Comparison of ENCODE assay signal across 9 mouse cellular contexts in the genomic region with DNA sequence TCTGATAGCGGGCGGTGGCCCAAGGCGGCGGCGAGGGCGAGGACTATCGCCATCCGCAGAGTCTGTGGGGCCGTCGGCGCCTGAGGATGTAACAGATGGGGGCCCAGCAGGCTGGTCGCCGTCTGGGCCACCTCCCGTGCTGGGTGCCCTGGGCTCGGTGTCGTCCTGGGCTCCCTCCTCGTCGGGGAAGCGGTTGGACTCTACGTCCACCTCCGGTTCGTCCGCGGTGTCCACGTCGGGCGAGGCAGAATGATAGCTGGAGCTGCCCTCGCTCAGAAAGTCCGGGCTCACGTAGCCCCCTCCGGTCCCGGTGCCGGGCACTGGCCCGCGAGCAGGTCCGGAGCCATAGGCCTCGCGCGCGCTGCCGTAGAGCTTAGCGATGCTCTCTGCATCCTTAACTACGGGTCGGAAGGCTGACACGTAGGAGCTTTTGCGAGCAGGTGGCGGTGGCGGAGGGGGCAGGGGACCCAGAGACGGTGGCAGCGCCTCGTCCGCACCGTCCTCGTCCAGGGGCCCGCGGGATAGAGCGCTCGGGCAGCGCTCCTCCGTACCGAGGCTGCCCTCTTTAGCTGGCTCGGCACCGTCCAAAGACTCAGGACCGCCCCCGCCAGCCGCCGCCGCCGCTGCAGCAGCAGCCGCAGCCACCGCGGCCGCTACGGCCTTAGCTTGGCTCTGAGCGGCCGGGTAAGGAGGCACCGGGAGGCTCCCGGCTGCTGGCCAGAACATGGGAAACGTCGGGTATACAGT. TPM values are rescaled to one million over a fixed set of nuclear protein-coding genes. Genes with fewer than 3 reads are reported as not detected.
DNase-seq lines count a peak whose midpoint lies in the region; ATAC-seq lines count a peak whose summit lies in the region.
"Had no signal": no experiment of that assay in that cellular context is flagged by ENCODE, and none has a peak within 500 bp of the region (broad histone marks: within the 10 kb centered on the region; RNA-seq: fewer than 3 reads in every experiment).

No protein-coding gene starts in this region.

- peaks cover 100% of the 10 kb centered on the region for H3K27me3 ChIP-seq in kidney, embryonic 16.5 days (ENCODE audit: insufficient read depth, low read length)
- peaks cover 99% of the 10 kb centered on the region for H3K27me3 ChIP-seq in embryonic facial prominence, embryonic 15.5 days
- H3K27me3 ChIP-seq in intestine, embryonic 14.5 days (replicated peaks; ENCODE audit: control insufficient read depth, insufficient read depth, low read length), result peaks cover 100% of the 10 kb centered on the region
- H3K27me3 ChIP-seq in neural tube, embryonic 12.5 days (replicated peaks), result peaks cover 100% of the 10 kb centered on the region

- whole genome bisulfite sequencing in kidney, embryonic 16.5 days, result under 1% methylated on average over 79 of the region's 80 CpGs
- WGBS in embryonic facial prominence, embryonic 15.5 days, result 3% methylated on average over 79 of the region's 80 CpGs
- WGBS in intestine, embryonic 14.5 days, result under 1% methylated on average over 80 of the region's 80 CpGs
- 1% methylated on average over 79 of the region's 80 CpGs for WGBS in neural tube, embryonic 12.5 days

- no peak overlapping the region for H3K27ac ChIP-seq in kidney, embryonic 16.5 days (ENCODE audit: low read length)
- H3K27ac ChIP-seq in embryonic facial prominence, embryonic 15.5 days (replicated peaks), result no peak overlapping the region
- no peak overlapping the region for H3K27ac ChIP-seq in intestine, embryonic 14.5 days (ENCODE audit: low read depth)
- peak overlapping the region; percentile 72 for H3K27ac ChIP-seq in neural tube, embryonic 12.5 days

- H3K36me3 ChIP-seq in kidney, embryonic 16.5 days (ENCODE audit: insufficient read depth, low read length), result no peaks in the 10 kb centered on the region
- H3K36me3 ChIP-seq in embryonic facial prominence, embryonic 15.5 days, result no peaks in the 10 kb centered on the region
- H3K36me3 ChIP-seq in intestine, embryonic 14.5 days (ENCODE audit: control insufficient read depth, insufficient read depth, low read length), result no peaks in the 10 kb centered on the region
- H3K36me3 ChIP-seq in neural tube, embryonic 12.5 days, result no peaks in the 10 kb centered on the region

- peak overlapping the region; percentile 32 for H3K4me3 ChIP-seq in kidney, embryonic 16.5 days (ENCODE audit: low read length)
- peak overlapping the region; percentile 34 for H3K4me3 ChIP-seq in embryonic facial prominence, embryonic 15.5 days (replicated peaks)
- H3K4me3 ChIP-seq in intestine, embryonic 14.5 days (ENCODE audit: low read depth, low read length), result 0 out of 2 replicates have a peak overlapping the region, but pooled peaks have one; percentile 4
- H3K4me3 ChIP-seq in neural tube, embryonic 12.5 days, result peak overlapping the region; percentile 58

- ATAC-seq in kidney, embryonic 16.5 days (ENCODE audit: low FRiP score, low TSS enrichment), result no peak
- ATAC-seq in embryonic facial prominence, embryonic 15.5 days (ENCODE audit: insufficient number of reproducible peaks, low FRiP score, low TSS enrichment, low read depth), result no peak
- no peak for ATAC-seq in intestine, embryonic 14.5 days (replicated peaks; ENCODE audit: low FRiP score, low TSS enrichment, low read depth)
- no peak for ATAC-seq in neural tube, embryonic 12.5 days (ENCODE audit: low FRiP score, low read depth)
- no peak for ATAC-seq in erythroblast, adult 5-6 weeks (replicated peaks; ENCODE audit: low FRiP score, poor library complexity, severe bottlenecking)

- no peak overlapping the region for H3K9ac ChIP-seq in kidney, embryonic 16.5 days (replicated peaks; ENCODE audit: low read length)
- H3K9ac ChIP-seq in embryonic facial prominence, embryonic 15.5 days, result no peak overlapping the region
- no peak overlapping the region for H3K9ac ChIP-seq in intestine, embryonic 14.5 days (ENCODE audit: low read length)
- H3K9ac ChIP-seq in neural tube, embryonic 12.5 days, result peak overlapping the region; percentile 77

- no peaks in the 10 kb centered on the region for H3K9me3 ChIP-seq in kidney, embryonic 16.5 days (ENCODE audit: low read length)
- H3K9me3 ChIP-seq in embryonic facial prominence, embryonic 15.5 days (replicated peaks), result no peaks in the 10 kb centered on the region
- no peaks in the 10 kb centered on the region for H3K9me3 ChIP-seq in intestine, embryonic 14.5 days (ENCODE audit: control insufficient read depth, low read length)
- H3K9me3 ChIP-seq in neural tube, embryonic 12.5 days, result no peaks in the 10 kb centered on the region

- H3K4me1 ChIP-seq in kidney, embryonic 16.5 days (ENCODE audit: insufficient read depth, low read length), result peaks cover 43% of the 10 kb centered on the region
- peaks cover 78% of the 10 kb centered on the region for H3K4me1 ChIP-seq in embryonic facial prominence, embryonic 15.5 days
- peaks cover 29% of the 10 kb centered on the region for H3K4me1 ChIP-seq in intestine, embryonic 14.5 days (replicated peaks; ENCODE audit: control insufficient read depth, insufficient read depth, low read length)
- peaks cover 51% of the 10 kb centered on the region for H3K4me1 ChIP-seq in neural tube, embryonic 12.5 days

- no peak for DNase-seq in kidney, postnatal 36 days
- peak; percentile 68 for DNase-seq in intestine, embryonic 14.5 days (ENCODE audit: low spot score)
- no peak for DNase-seq in layer of hippocampus, adult 9-10 months (ENCODE audit: low spot score)
- no peak for DNase-seq in adrenal gland, adult (ENCODE audit: inconsistent age in 2 of 2, low spot score in 1 of 2)
- DNase-seq: cerebellum, adult 9-10 months had no signal

- H3K4me2 ChIP-seq in kidney, embryonic 16.5 days (replicated peaks; ENCODE audit: low read depth, low read length), result peak overlapping the region; percentile 10; the same call in 1 of the 2 replicates
- H3K4me2 ChIP-seq in embryonic facial prominence, embryonic 15.5 days (replicated peaks), result peak overlapping the region; percentile 46
- H3K4me2 ChIP-seq in intestine, embryonic 14.5 days (ENCODE audit: low read length), result peak overlapping the region; percentile 15; the same call in 1 of the 2 replicates
- peak overlapping the region; percentile 76 for H3K4me2 ChIP-seq in neural tube, embryonic 12.5 days (replicated peaks)

RNA-seq across cellular contexts. Expression of gene Skor1, which starts 4.1 kb away (rescaled TPM):
- polyA plus RNA-seq in kidney, embryonic 16.5 days (2015; fragmentation: Nextera tagmentation; extraction: Ambion mirVana), result not detected in 2 replicates
- 0.08 TPM in 1 of 2 replicates, not detected in the other for polyA plus RNA-seq in embryonic facial prominence, embryonic 15.5 days (2015; fragmentation: Nextera tagmentation; extraction: Ambion mirVana)
- not detected in 2 replicates for polyA plus RNA-seq in intestine, embryonic 14.5 days (2014; fragmentation: Nextera tagmentation; extraction: Ambion mirVana)
- polyA plus RNA-seq in neural tube, embryonic 12.5 days (2016; fragmentation: Nextera tagmentation; extraction: Ambion mirVana), result 39.1 and 47.0 TPM in 2 replicates
- not detected in 2 replicates for total RNA-seq in erythroblast, adult 5-6 weeks (2015; ENCODE audit: low replicate concordance)
- not detected in 2 replicates for total RNA-seq in erythroblast, adult 5-6 weeks (2017; ENCODE audit: low replicate concordance)

Comparison
In these comparisons a context has a peak if more than half of its experiments do, and no peak if none do; other contexts are left out.
1. H3K4me2 ChIP-seq: peak in every context shown above with its lines; median percentile 76 in neural tube, embryonic 12.5 days; 46 in embryonic facial prominence, embryonic 15.5 days; 15 in intestine, embryonic 14.5 days; 10 in kidney, embryonic 16.5 days.
2. H3K4me3 ChIP-seq: peak in every context shown above with its lines; median percentile 58 in neural tube, embryonic 12.5 days; 34 in embryonic facial prominence, embryonic 15.5 days; 32 in kidney, embryonic 16.5 days; 4 in intestine, embryonic 14.5 days.
3. RNA of gene Skor1, which starts 4.1 kb away (polyA plus RNA-seq): 39.1 to 47.0 TPM in neural tube, embryonic 12.5 days; 0.08 TPM in embryonic facial prominence, embryonic 15.5 days, not detected in kidney, embryonic 16.5 days and not detected in intestine, embryonic 14.5 days; every median in the first group is over 10 times any median in the second.